Mouse (Mus musculus): Measurements from ENCODE around the gene Zfp879. TPM values are rescaled to one million over a fixed set of nuclear protein-coding genes. Genes with fewer than 3 reads are reported as not detected.

Zfp879 gene
- polyA plus RNA-seq, 1 experiment from 2014 or later = 0.30 TPM

DNA sequence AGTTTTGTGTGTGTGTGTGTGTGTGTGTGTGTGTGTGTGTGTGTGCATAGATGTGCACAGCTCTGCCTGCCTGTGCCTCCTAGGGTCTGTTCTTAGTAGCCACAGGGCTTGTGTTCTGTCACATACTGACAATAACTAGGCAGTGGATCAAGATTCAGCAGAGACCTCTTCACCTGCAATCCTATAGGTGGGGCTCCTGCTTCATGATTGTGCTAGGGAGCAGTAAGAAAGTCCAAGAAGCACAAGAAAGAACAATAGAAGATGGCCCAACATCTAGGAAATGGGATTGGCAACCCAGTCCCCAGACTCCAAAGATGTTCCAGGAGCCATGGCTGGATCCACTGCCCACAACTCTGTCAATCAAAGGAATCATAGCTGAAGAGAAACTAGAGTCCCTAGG is 42.5 kb downstream of the Zfp879 start:
- H3K9ac ChIP-seq (ENCODE audit: low read length) = no peak overlapping the region
- DNase-seq (ENCODE audit: low spot score) (no peak), ATAC-seq (ENCODE audit: low FRiP score, low TSS enrichment) (no peak)
- no peaks in the 10 kb centered on the region for H3K36me3 ChIP-seq (ENCODE audit: control insufficient read depth, insufficient read depth, low read length)
- no peak overlapping the region for H3K4me3 ChIP-seq (ENCODE audit: low read depth, low read length)
- no peak overlapping the region for H3K4me2 ChIP-seq (replicated peaks; ENCODE audit: low read depth)
- H3K4me1 ChIP-seq (replicated peaks; ENCODE audit: control insufficient read depth, insufficient read depth) = no peaks in the 10 kb centered on the region
- peak; percentile 19; the same call in 1 of the 2 replicates for TF ChIP-seq CTCF (IDR thresholded peaks at IDR 0.05; ENCODE audit: low read depth)
- TF ChIP-seq EP300 (optimal IDR thresholded peaks at IDR 0.05) = no peak
- no peaks in the 10 kb centered on the region for H3K27me3 ChIP-seq (ENCODE audit: control insufficient read depth, insufficient read depth, low read length)
- H3K27ac ChIP-seq (replicated peaks) = no peak overlapping the region
- H3K9me3 ChIP-seq (ENCODE audit: control insufficient read depth, low read length) = no peaks in the 10 kb centered on the region

- no peak for DNase-seq (ENCODE audit: low spot score)
- H3K36me3 ChIP-seq (ENCODE audit: control insufficient read depth, insufficient read depth, low read length) = no peaks in the 10 kb centered on the region
Observed at GRCm38 (mm10) chr11:50797674-50798073, 43.7 kb downstream of the Zfp879 start.

More at GRCm38 (mm10) chr11:50797674-50798073, 43.7 kb downstream of the Zfp879 start:
- H3K9me3 ChIP-seq (ENCODE audit: control insufficient read depth, low read length) = no peaks in the 10 kb centered on the region
- no peak overlapping the region for H3K4me2 ChIP-seq (replicated peaks; ENCODE audit: low read depth)
- TF ChIP-seq CTCF (IDR thresholded peaks at IDR 0.05; ENCODE audit: low read depth) (no peak), EP300 (optimal IDR thresholded peaks at IDR 0.05) (no peak)
- no peak overlapping the region for H3K9ac ChIP-seq (ENCODE audit: low read length)
- H3K27ac ChIP-seq (replicated peaks) = no peak overlapping the region
- no peak overlapping the region for H3K4me3 ChIP-seq (ENCODE audit: low read depth, low read length)
- ATAC-seq (ENCODE audit: low FRiP score, low TSS enrichment) = no peak
- H3K27me3 ChIP-seq (ENCODE audit: control insufficient read depth, insufficient read depth, low read length) = no peaks in the 10 kb centered on the region
- WGBS = 66% methylated on average over 11 of the region's 11 CpGs
- no peaks in the 10 kb centered on the region for H3K4me1 ChIP-seq (replicated peaks; ENCODE audit: control insufficient read depth, insufficient read depth)

Other genes starting within 250 kb of the Zfp879 start
- gene Adamts2, start 239.5 kb downstream of the Zfp879 start, polyA plus RNA-seq (2015; fragmentation: Nextera tagmentation; extraction: Ambion mirVana) = 10.3 and 12.2 TPM in 2 replicates
- 4.9 and 5.4 TPM in 2 replicates for gene Zfp354c, start 13.8 kb downstream of the Zfp879 start, polyA plus RNA-seq (2015; fragmentation: Nextera tagmentation; extraction: Ambion mirVana)
- 0.06 TPM in 1 of 2 replicates, not detected in the other for gene Grm6, start 9.1 kb upstream of the Zfp879 start, polyA plus RNA-seq (2015; fragmentation: Nextera tagmentation; extraction: Ambion mirVana)
- gene Zfp454, start 46.1 kb upstream of the Zfp879 start, polyA plus RNA-seq (2015; fragmentation: Nextera tagmentation; extraction: Ambion mirVana) = 1.6 and 1.9 TPM in 2 replicates
- 3.9 and 4.6 TPM in 2 replicates for gene Zfp2, start 74.6 kb upstream of the Zfp879 start, polyA plus RNA-seq (2015; fragmentation: Nextera tagmentation; extraction: Ambion mirVana)
- gene Zfp354b, start 90.1 kb upstream of the Zfp879 start, polyA plus RNA-seq (2015; fragmentation: Nextera tagmentation; extraction: Ambion mirVana) = 0.54 and 0.61 TPM in 2 replicates
- gene 4933414I15Rik, start 102.2 kb upstream of the Zfp879 start, polyA plus RNA-seq (2015; fragmentation: Nextera tagmentation; extraction: Ambion mirVana) = 0.07 TPM in 1 of 2 replicates, not detected in the other
- gene Prop1, start 112.2 kb upstream of the Zfp879 start, polyA plus RNA-seq (2015; fragmentation: Nextera tagmentation; extraction: Ambion mirVana) = not detected in 2 replicates
- not detected in 2 replicates for gene Olfr1378, start 125.0 kb upstream of the Zfp879 start, polyA plus RNA-seq (2015; fragmentation: Nextera tagmentation; extraction: Ambion mirVana)
- gene Olfr1377, start 140.4 kb upstream of the Zfp879 start, polyA plus RNA-seq (2015; fragmentation: Nextera tagmentation; extraction: Ambion mirVana) = not detected in 2 replicates
- gene Olfr51, start 162.0 kb upstream of the Zfp879 start, polyA plus RNA-seq (2015; fragmentation: Nextera tagmentation; extraction: Ambion mirVana) = not detected in 2 replicates
- gene Olfr54, start 172.7 kb upstream of the Zfp879 start, polyA plus RNA-seq (2015; fragmentation: Nextera tagmentation; extraction: Ambion mirVana) = 0.04 TPM in 1 of 2 replicates, not detected in the other
- not detected in 2 replicates for gene Olfr1375, start 206.6 kb upstream of the Zfp879 start, polyA plus RNA-seq (2015; fragmentation: Nextera tagmentation; extraction: Ambion mirVana)
- gene Zfp354a, start 217.7 kb upstream of the Zfp879 start, polyA plus RNA-seq (2015; fragmentation: Nextera tagmentation; extraction: Ambion mirVana) = 2.6 and 2.8 TPM in 2 replicates